Mouse (Mus musculus) left cerebral cortex, postnatal 14 days (tissue): ENCODE data around the gene Hoxd10. TPM values are rescaled to one million over a fixed set of nuclear protein-coding genes. Genes with fewer than 3 reads are reported as not detected.

Experiments used
- DNase-seq, 2 experiments: peaks; one replicate each; pipeline ENCODE4 v3.0.0; 2021 to 2022; ENCODE audit warnings: low spot score in 2 of 2, mixed read lengths in 1 of 2
- intact Hi-C: fragments of 180-260 bp; cut with DNase I; formaldehyde crosslinking; loops from one replicate; pipeline ENCODE4 v1.15.1; 2025
- total RNA-seq, 2 experiments: library from RNA; stranded (reverse); gene quantifications; 2 replicates each; pipeline ENCODE4 v1.2.3; 2021

Hoxd10 gene
- total RNA-seq, 2 experiments from 2014 or later = not detected

- no peak for DNase-seq
- intact Hi-C loops = loop anchor here (5.0 to 10.0 kb wide), 2 partner anchors 526 to 1108 kb away; no protein-coding TSS in a partner anchor
Measured at GRCm38 (mm10) chr2:74660421-74661375, 31.0 kb upstream of the Hoxd10 start.

- intact Hi-C loops = loop anchor here (2.0 to 10.0 kb wide), 4 partner anchors 527 to 1109 kb away; no protein-coding TSS in a partner anchor
- peak in 1 of 2 experiments; percentile 60 for DNase-seq
Measured at GRCm38 (mm10) chr2:74661685-74662084, 30.0 kb upstream of the Hoxd10 start.

- intact Hi-C loops = loop anchor here (2.0 to 10.0 kb wide), 4 partner anchors 529 to 1111 kb away; no protein-coding TSS in a partner anchor
- peak; percentile 51 to 78 for DNase-seq
Measured at GRCm38 (mm10) chr2:74663291-74663925, 28.3 kb upstream of the Hoxd10 start.

GRCm38 (mm10) chr2:74666411-74666810 is 25.3 kb upstream of the Hoxd10 start:
- DNase-seq = no peak
- intact Hi-C loops = loop anchor here (10.0 kb wide), 1 partner anchor 532 kb away; no protein-coding TSS in a partner anchor

GRCm38 (mm10) chr2:74667191-74667841 is 24.4 kb upstream of the Hoxd10 start:
- intact Hi-C loops = loop anchor here (10.0 kb wide), 1 partner anchor 533 kb away; no protein-coding TSS in a partner anchor
- no peak for DNase-seq

GRCm38 (mm10) chr2:74667842-74668357 is 23.8 kb upstream of the Hoxd10 start, which contains the start of gene Hoxd13:
TSS of gene Hoxd13 (plus strand) at chr2:74668310.
- DNase-seq = no peak
- intact Hi-C loops = loop anchor here (10.0 kb wide), 1 partner anchor 533 kb away; no protein-coding TSS in a partner anchor

GRCm38 (mm10) chr2:74668370-74669229 is 23.1 kb upstream of the Hoxd10 start:
- intact Hi-C loops = loop anchor here (10.0 kb wide), 1 partner anchor 534 kb away; no protein-coding TSS in a partner anchor
- DNase-seq = no peak

GRCm38 (mm10) chr2:74669230-74669578 is 22.5 kb upstream of the Hoxd10 start:
- intact Hi-C loops = loop anchor here (10.0 kb wide), 1 partner anchor 534 kb away; no protein-coding TSS in a partner anchor
- no peak for DNase-seq

- intact Hi-C loops = loop anchor here (10.0 kb wide), 2 partner anchors 535 to 1395 kb away; partner anchors contain the start of gene Sp9
- DNase-seq = no peak
Measured at GRCm38 (mm10) chr2:74669650-74670235, 22.0 kb upstream of the Hoxd10 start.

GRCm38 (mm10) chr2:74670632-74671188 is 21.0 kb upstream of the Hoxd10 start:
- DNase-seq = no peak
- intact Hi-C loops = loop anchor here (10.0 kb wide), 1 partner anchor 1396 kb away; the partner anchor contains the start of gene Sp9

- intact Hi-C loops = loop anchor here (10.0 kb wide), 1 partner anchor 1397 kb away; the partner anchor contains the start of gene Sp9
- DNase-seq = no peak
Measured at GRCm38 (mm10) chr2:74671847-74672246, 19.9 kb upstream of the Hoxd10 start.

GRCm38 (mm10) chr2:74672481-74673362 is 19.0 kb upstream of the Hoxd10 start:
- peak in 1 of 2 experiments; percentile 34 for DNase-seq
- intact Hi-C loops = loop anchor here (10.0 kb wide), 1 partner anchor 1398 kb away; the partner anchor contains the start of gene Sp9

- intact Hi-C loops = loop anchor here (10.0 kb wide), 1 partner anchor 1399 kb away; the partner anchor contains the start of gene Sp9
- no peak for DNase-seq
Measured at GRCm38 (mm10) chr2:74673835-74674425, 17.8 kb upstream of the Hoxd10 start.

- intact Hi-C loops = loop anchor here (10.0 kb wide), 1 partner anchor 1400 kb away; the partner anchor contains the start of gene Sp9
- DNase-seq = no peak
Measured at GRCm38 (mm10) chr2:74674881-74675665, 16.7 kb upstream of the Hoxd10 start, which contains the start of gene Hoxd12. TSS of gene Hoxd12 (plus strand) at chr2:74675013.
